Mouse (Mus musculus): ENCODE results near the gene Mapk11. TPM values are rescaled to one million over a fixed set of nuclear protein-coding genes. Genes with fewer than 3 reads are reported as not detected.

Gene Mapk11
- total RNA-seq, 1 experiment = 6.6 TPM

GRCm38 (mm10) chr15:89173024-89173905, 23.8 kb upstream of the Mapk11 start:
- peaks cover 2 to 66% of the 10 kb centered on the region in 2 experiments; a peak in 3 of 4 replicates for H3K4me1 ChIP-seq (ENCODE audit: control insufficient read depth in 2 of 2, insufficient read depth in 2 of 2, low read length in 2 of 2, poor library complexity in 1 of 2)
- TF ChIP-seq MAFK (IDR thresholded peaks at IDR 0.05; ENCODE audit: insufficient read depth, low read depth, low read length) (no peak), ZNF384 (IDR thresholded peaks at IDR 0.05; ENCODE audit: low read depth, low read length) (no peak), CHD2 (IDR thresholded peaks at IDR 0.05; ENCODE audit: low read depth, low read length) (no peak), ZC3H11A (IDR thresholded peaks at IDR 0.05; ENCODE audit: borderline replicate concordance, low read depth, low read length) (no peak), HCFC1 (IDR thresholded peaks at IDR 0.05; ENCODE audit: borderline replicate concordance, insufficient read depth, low read length) (no peak)
- peak overlapping the region; percentile 67 to 70 for H3K4me3 ChIP-seq (ENCODE audit: insufficient read depth in 1 of 2, low read depth in 1 of 2, low read length in 2 of 2, poor library complexity in 1 of 2, severe bottlenecking in 1 of 2)
- peaks cover 9% of the 10 kb centered on the region; the same call in 1 of the 2 replicates for H3K36me3 ChIP-seq (ENCODE audit: control insufficient read depth, insufficient read depth, low read length, poor library complexity, severe bottlenecking)
- in situ Hi-C loops (cut with MboI; ENCODE audit: low sequenced_read_pairs in 2 of 2, unreplicated experiment in 2 of 2) = no loop called here
- peak overlapping the region; percentile 65 for H3K9ac ChIP-seq (ENCODE audit: insufficient read depth, low read depth, low read length, poor library complexity, severe bottlenecking)
- no peak for DNase-seq (ENCODE audit: low read depth, low spot score)
- H3K9me3 ChIP-seq (ENCODE audit: control insufficient read depth, insufficient read depth, low read depth, low read length) = no peaks in the 10 kb centered on the region
- no peak overlapping the region for H3K27ac ChIP-seq (ENCODE audit: insufficient read depth, low read depth, low read length, poor library complexity, severe bottlenecking)

- no peaks in the 10 kb centered on the region for H3K9me3 ChIP-seq (ENCODE audit: control insufficient read depth, insufficient read depth, low read depth, low read length)
- peak overlapping the region; percentile 67 to 70 for H3K4me3 ChIP-seq (ENCODE audit: insufficient read depth in 1 of 2, low read depth in 1 of 2, low read length in 2 of 2, poor library complexity in 1 of 2, severe bottlenecking in 1 of 2)
- H3K36me3 ChIP-seq (ENCODE audit: control insufficient read depth, insufficient read depth, low read length, poor library complexity, severe bottlenecking) = peaks cover 17% of the 10 kb centered on the region; the same call in 1 of the 2 replicates
- peaks cover 2 to 62% of the 10 kb centered on the region in 2 experiments; a peak in 3 of 4 replicates for H3K4me1 ChIP-seq (ENCODE audit: control insufficient read depth in 2 of 2, insufficient read depth in 2 of 2, low read length in 2 of 2, poor library complexity in 1 of 2)
- H3K27ac ChIP-seq (ENCODE audit: insufficient read depth, low read depth, low read length, poor library complexity, severe bottlenecking) = no peak overlapping the region
- in situ Hi-C loops (cut with MboI; ENCODE audit: low sequenced_read_pairs in 2 of 2, unreplicated experiment in 2 of 2) = no loop called here
- TF ChIP-seq HCFC1 (IDR thresholded peaks at IDR 0.05; ENCODE audit: borderline replicate concordance, insufficient read depth, low read length) = no peak
- no peak for TF ChIP-seq ZC3H11A (IDR thresholded peaks at IDR 0.05; ENCODE audit: borderline replicate concordance, low read depth, low read length)
- no peak for TF ChIP-seq MAFK (IDR thresholded peaks at IDR 0.05; ENCODE audit: insufficient read depth, low read depth, low read length)
- TF ChIP-seq ZNF384 (IDR thresholded peaks at IDR 0.05; ENCODE audit: low read depth, low read length) = no peak
- TF ChIP-seq CHD2 (IDR thresholded peaks at IDR 0.05; ENCODE audit: low read depth, low read length) = no peak
- DNase-seq (ENCODE audit: low read depth, low spot score) = no peak
- H3K9ac ChIP-seq (ENCODE audit: insufficient read depth, low read depth, low read length, poor library complexity, severe bottlenecking) = peak overlapping the region; percentile 65; the same call in 1 of the 2 replicates
Measured at GRCm38 (mm10) chr15:89172276-89172935, 23.0 kb upstream of the Mapk11 start.

- in situ Hi-C loops (cut with MboI; ENCODE audit: low sequenced_read_pairs in 2 of 2, unreplicated experiment in 2 of 2) = no loop called here
- Histone ChIP-seq H3K27ac (ENCODE audit: insufficient read depth, low read depth, low read length, poor library complexity, severe bottlenecking) (no peak overlapping the region), H3K9ac (ENCODE audit: insufficient read depth, low read depth, low read length, poor library complexity, severe bottlenecking) (no peak overlapping the region), H3K4me1 (ENCODE audit: control insufficient read depth in 2 of 2, insufficient read depth in 2 of 2, low read length in 2 of 2, poor library complexity in 1 of 2) (peaks cover 2 to 58% of the 10 kb centered on the region in 2 experiments; a peak in 3 of 4 replicates), H3K36me3 (ENCODE audit: control insufficient read depth, insufficient read depth, low read length, poor library complexity, severe bottlenecking) (peaks cover 25% of the 10 kb centered on the region), H3K4me3 (ENCODE audit: insufficient read depth in 1 of 2, low read depth in 1 of 2, low read length in 2 of 2, poor library complexity in 1 of 2, severe bottlenecking in 1 of 2) (no peak overlapping the region), H3K9me3 (ENCODE audit: control insufficient read depth, insufficient read depth, low read depth, low read length) (no peaks in the 10 kb centered on the region)
- TF ChIP-seq MAFK (IDR thresholded peaks at IDR 0.05; ENCODE audit: insufficient read depth, low read depth, low read length) (no peak), ZC3H11A (IDR thresholded peaks at IDR 0.05; ENCODE audit: borderline replicate concordance, low read depth, low read length) (no peak), ZNF384 (IDR thresholded peaks at IDR 0.05; ENCODE audit: low read depth, low read length) (no peak), CHD2 (IDR thresholded peaks at IDR 0.05; ENCODE audit: low read depth, low read length) (no peak)
- DNase-seq (ENCODE audit: low read depth, low spot score) = no peak
Measured at GRCm38 (mm10) chr15:89171526-89172051, 22.2 kb upstream of the Mapk11 start.

- DNase-seq (ENCODE audit: low read depth, low spot score) = no peak
- TF ChIP-seq MAFK (IDR thresholded peaks at IDR 0.05; ENCODE audit: insufficient read depth, low read depth, low read length) = no peak
- no peak for TF ChIP-seq CHD2 (IDR thresholded peaks at IDR 0.05; ENCODE audit: low read depth, low read length)
- no peak for TF ChIP-seq ZNF384 (IDR thresholded peaks at IDR 0.05; ENCODE audit: low read depth, low read length)
- no peak for TF ChIP-seq ZC3H11A (IDR thresholded peaks at IDR 0.05; ENCODE audit: borderline replicate concordance, low read depth, low read length)
- no peak for TF ChIP-seq HCFC1 (IDR thresholded peaks at IDR 0.05; ENCODE audit: borderline replicate concordance, insufficient read depth, low read length)
- H3K9ac ChIP-seq (ENCODE audit: insufficient read depth, low read depth, low read length, poor library complexity, severe bottlenecking) = no peak overlapping the region
- H3K27ac ChIP-seq (ENCODE audit: insufficient read depth, low read depth, low read length, poor library complexity, severe bottlenecking) = no peak overlapping the region
- H3K4me1 ChIP-seq (ENCODE audit: control insufficient read depth in 2 of 2, insufficient read depth in 2 of 2, low read length in 2 of 2, poor library complexity in 1 of 2) = peaks cover 2 to 53% of the 10 kb centered on the region in 2 experiments; a peak in 3 of 4 replicates
- in situ Hi-C loops (cut with MboI; ENCODE audit: low sequenced_read_pairs in 2 of 2, unreplicated experiment in 2 of 2) = no loop called here
- H3K9me3 ChIP-seq (ENCODE audit: control insufficient read depth, insufficient read depth, low read depth, low read length) = no peaks in the 10 kb centered on the region
- H3K4me3 ChIP-seq (ENCODE audit: insufficient read depth in 1 of 2, low read depth in 1 of 2, low read length in 2 of 2, poor library complexity in 1 of 2, severe bottlenecking in 1 of 2) = no peak overlapping the region
- peaks cover 39% of the 10 kb centered on the region for H3K36me3 ChIP-seq (ENCODE audit: control insufficient read depth, insufficient read depth, low read length, poor library complexity, severe bottlenecking)
Measured at GRCm38 (mm10) chr15:89170102-89170501, 20.7 kb upstream of the Mapk11 start.
